In the genomic region with DNA sequence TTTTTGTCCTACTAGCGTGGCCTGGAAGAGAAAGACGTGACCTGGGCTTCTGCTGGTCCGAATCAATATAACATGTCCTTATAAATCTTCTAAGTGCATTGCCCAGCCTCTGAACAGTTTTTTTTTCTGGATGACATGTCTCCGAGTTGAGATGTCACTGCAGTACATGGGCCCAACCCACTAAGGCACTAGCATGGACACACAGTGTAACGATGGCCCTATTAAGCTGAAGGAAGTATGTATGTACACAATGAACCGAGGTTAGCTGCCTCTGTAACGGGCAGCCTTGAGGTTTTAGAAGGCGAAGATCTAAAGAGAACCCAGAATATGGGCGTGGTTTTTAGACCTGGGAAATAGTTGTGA, we compare ENCODE assay signal across 1 mouse cellular context.
TF ChIP-seq lines count a peak whose summit lies in the region.

No protein-coding gene starts in this region.

TF ChIP-seq in MEL, 35 proteins besides CTCF, POLR2A, EP300 and RAD21 (continued from another document):
- TF ChIP-seq SMC3 (IDR thresholded peaks at IDR 0.05; ENCODE audit: low read depth, low read length) (no peak), MEF2A (IDR thresholded peaks at IDR 0.05; ENCODE audit: extremely low read depth, insufficient replicate concordance, low read depth, low read length, poor library complexity, severe bottlenecking) (no peak), TAL1 (IDR thresholded peaks at IDR 0.05; ENCODE audit: low read length) (no peak)
